Mouse (Mus musculus): ENCODE results near the gene Acsm3. TPM values are rescaled to one million over a fixed set of nuclear protein-coding genes. Genes with fewer than 3 reads are reported as not detected.

The Acsm3 gene
- total and polyA plus RNA-seq, 3 experiments: 0.08 to 0.54 TPM; not detected in 1

- TF ChIP-seq SIN3A (IDR thresholded peaks at IDR 0.05; ENCODE audit: low read length): peak; percentile 97
- TF ChIP-seq TBP (IDR thresholded peaks at IDR 0.05; ENCODE audit: low read depth, low read length): peak; percentile 76
- TF ChIP-seq ZKSCAN1 (IDR thresholded peaks at IDR 0.05; ENCODE audit: low read depth, low read length): no peak
- TF ChIP-seq ZC3H11A (IDR thresholded peaks at IDR 0.05; ENCODE audit: low read depth, low read length): peak; percentile 42; the same call in 1 of the 2 replicates
- TF ChIP-seq MYC (IDR thresholded peaks at IDR 0.05; ENCODE audit: low read depth, low read length): peak; percentile 95
- peak in 2 of 3 experiments; percentile 38 to 39; a peak in 3 of 6 replicates for TF ChIP-seq CTCF (IDR thresholded peaks at IDR 0.05 in 2 of 3, conservative IDR thresholded peaks at IDR 0.05 in 1 of 3; ENCODE audit: control insufficient read depth in 1 of 3, insufficient read depth in 1 of 3, low read depth in 2 of 3, low read length in 3 of 3, poor library complexity in 1 of 3, severe bottlenecking in 1 of 3)
- peak; percentile 98 for TF ChIP-seq MXI1 (IDR thresholded peaks at IDR 0.05; ENCODE audit: low read depth, low read length)
- TF ChIP-seq GATA1 (IDR thresholded peaks at IDR 0.05; ENCODE audit: low read depth, low read length): no peak
- no peak for TF ChIP-seq RCOR1 (IDR thresholded peaks at IDR 0.05; ENCODE audit: low read depth, low read length)
- TF ChIP-seq MAZ (IDR thresholded peaks at IDR 0.05; ENCODE audit: low read depth, low read length): no peak
- TF ChIP-seq ETS1 (IDR thresholded peaks at IDR 0.05; ENCODE audit: low read depth, low read length): peak; percentile 42; the same call in 1 of the 2 replicates
- peak; percentile 88 for TF ChIP-seq ELF1 (IDR thresholded peaks at IDR 0.05; ENCODE audit: low read depth, low read length)
- peak; percentile 82 for TF ChIP-seq POLR2AphosphoS2 (IDR thresholded peaks at IDR 0.05; ENCODE audit: low read length)
- TF ChIP-seq ZMIZ1 (IDR thresholded peaks at IDR 0.05; ENCODE audit: low read depth, low read length): peak; percentile 73; the same call in 1 of the 2 replicates
- no peak for TF ChIP-seq CHD2 (IDR thresholded peaks at IDR 0.05; ENCODE audit: low read length)
- peak; percentile 85 for TF ChIP-seq NELFE (IDR thresholded peaks at IDR 0.05; ENCODE audit: low read depth, low read length)
- TF ChIP-seq NRF1 (IDR thresholded peaks at IDR 0.05; ENCODE audit: insufficient read depth, low read depth, low read length, poor library complexity, severe bottlenecking): peak; percentile 48; the same call in 1 of the 2 replicates
- no peak for TF ChIP-seq MEF2A (IDR thresholded peaks at IDR 0.05; ENCODE audit: extremely low read depth, insufficient replicate concordance, low read depth, low read length, poor library complexity, severe bottlenecking)
- TF ChIP-seq BHLHE40 (IDR thresholded peaks at IDR 0.05; ENCODE audit: borderline replicate concordance, low read depth, low read length): 0 out of 2 replicates have a peak, but pooled peaks have one; percentile 30
- no peak for TF ChIP-seq UBTF (IDR thresholded peaks at IDR 0.05; ENCODE audit: borderline replicate concordance, insufficient read depth, low read depth, low read length)
- TF ChIP-seq E2F4 (IDR thresholded peaks at IDR 0.05; ENCODE audit: borderline replicate concordance, low read depth, low read length): no peak
Measured at GRCm38 (mm10) chr7:119720253-119720946, 40.3 kb upstream of the Acsm3 start, which contains the start of gene Thumpd1 (continued).

DNA sequence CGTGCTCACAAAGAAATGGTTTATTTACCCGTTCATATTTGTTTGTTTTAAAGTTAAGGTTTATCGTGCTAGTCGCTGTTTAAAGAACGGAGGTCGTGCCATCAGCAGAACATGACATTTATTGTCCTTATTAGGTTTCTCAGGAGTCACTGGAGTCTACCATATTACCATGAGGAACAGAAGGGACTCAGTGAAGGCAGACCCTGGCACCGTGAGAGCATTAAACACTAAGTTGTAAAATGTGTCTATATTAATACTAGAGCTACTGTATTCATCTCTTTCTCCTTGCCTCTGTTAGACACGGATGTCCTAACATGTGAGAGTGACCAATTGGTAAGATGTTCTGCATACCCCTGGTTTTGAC lies 39.8 kb upstream of the Acsm3 start:
- Histone ChIP-seq H3K9me3 (replicated peaks; ENCODE audit: insufficient read depth, low read length) (no peaks in the 10 kb centered on the region), H3K27me3 (ENCODE audit: control insufficient read depth in 1 of 2, insufficient read depth in 2 of 2, low read length in 2 of 2) (peaks cover 0 to 1% of the 10 kb centered on the region in 2 experiments; a peak in 3 of 4 replicates), H3K79me2 (ENCODE audit: control insufficient read depth, insufficient read depth, low read length, poor library complexity) (peaks cover 10% of the 10 kb centered on the region), H3K9ac (ENCODE audit: control insufficient read depth, low read depth, low read length, poor library complexity, severe bottlenecking) (peak overlapping the region; percentile 95), H3K4me1 (ENCODE audit: control insufficient read depth in 1 of 2, insufficient read depth in 2 of 2, low read length in 2 of 2) (peaks cover 0 to 5% of the 10 kb centered on the region in 2 experiments; a peak in 1 of 4 replicates), H3K36me3 (ENCODE audit: control insufficient read depth in 1 of 2, insufficient read depth in 2 of 2, low read length in 2 of 2) (peaks cover 6 to 20% of the 10 kb centered on the region in 2 experiments; a peak in 3 of 4 replicates), H3K4me3 (ENCODE audit: control insufficient read depth in 1 of 2, insufficient read depth in 1 of 2, low read depth in 2 of 2, low read length in 2 of 2) (peak overlapping the region; percentile 79 to 89), H3K27ac (ENCODE audit: control insufficient read depth, low read depth, low read length) (peak overlapping the region; percentile 76)
- TF ChIP-seq KAT2A (conservative IDR thresholded peaks at IDR 0.05; ENCODE audit: low read depth, low read length): no peak
- TF ChIP-seq MYC (IDR thresholded peaks at IDR 0.05; ENCODE audit: low read depth, low read length): peak; percentile 3; the same call in 1 of the 2 replicates
- DNase-seq (ENCODE audit: low read depth, low spot score): no peak

Data from MEL (cell line).